Mouse (Mus musculus) forebrain, embryonic 16.5 days (tissue): ENCODE measurements around the gene Tdrd9. TPM values are rescaled to one million over a fixed set of nuclear protein-coding genes. Genes with fewer than 3 reads are reported as not detected.
"Not testable (repeated sequence)": the region's sequence is repeated elsewhere in the genome, so short reads cannot be mapped to it uniquely, and the experiment has no call there.

ENCODE experiments used
- ATAC-seq: fragments of 200-750 bp; cut with Nextera tagmentation; 2 replicates; pipeline ENCODE4 v1.8.0; 2017; ENCODE audit warnings: mild to moderate bottlenecking, moderate library complexity
- H3K27ac ChIP-seq: fragments of 300-500 bp; sonication (generic); 2 replicates; pipeline ENCODE4 v1.5.1; 2014; ENCODE audit warnings: low read length, control low read depth
- H3K27me3 ChIP-seq: fragments of 300-500 bp; sonication (generic); replicated peaks from 2 replicates; pipeline ENCODE4 v1.6.1; 2014; ENCODE audit warnings: low read length; ENCODE audit not compliant: control insufficient read depth, insufficient read depth
- H3K36me3 ChIP-seq: fragments of 300-500 bp; sonication (generic); 2 replicates; pipeline ENCODE4 v1.6.1; 2014; ENCODE audit not compliant: control insufficient read depth, insufficient read depth
- H3K4me1 ChIP-seq: fragments of 300-500 bp; sonication (generic); replicated peaks from 2 replicates; pipeline ENCODE4 v1.6.1; 2014; ENCODE audit warnings: low read length; ENCODE audit not compliant: control insufficient read depth, insufficient read depth
- H3K4me2 ChIP-seq: fragments of 300-500 bp; sonication (generic); 2 replicates; pipeline ENCODE4 v1.6.1; 2014; ENCODE audit warnings: mild to moderate bottlenecking, low read length, control low read depth
- H3K4me3 ChIP-seq: fragments of 300-500 bp; sonication (generic); replicated peaks from 2 replicates; pipeline ENCODE4 v1.5.1; 2014; ENCODE audit warnings: mild to moderate bottlenecking, low read length, control low read depth
- H3K9ac ChIP-seq: fragments of 300-500 bp; sonication (generic); replicated peaks from 2 replicates; pipeline ENCODE4 v1.6.1; 2014; ENCODE audit warnings: low read depth, low read length, control low read depth
- H3K9me3 ChIP-seq: fragments of 300-500 bp; sonication (generic); 2 replicates; pipeline ENCODE4 v1.6.1; 2016; ENCODE audit warnings: low read length; ENCODE audit not compliant: control insufficient read depth
- WGBS: fragments of 180-500 bp; shearing (Covaris S2); extraction: QIAGEN DNeasy Blood & Tissue Kit; methylation state at CpG from one replicate; pipeline ENCODE4 v1.1.7; 2014; 5-methylcytosine and 5-hydroxymethylcytosine counted together
- polyA plus RNA-seq: library from polyadenylated mRNA; unstranded; fragments of >200 nt; fragmentation: Nextera tagmentation; extraction: Ambion mirVana; gene quantifications from 2 replicates; pipeline ENCODE4 v1.2.1, GENCODE M21; 2015

Gene Tdrd9
- polyA plus RNA-seq, 1 experiment from 2014 or later, result 0.44 TPM

GRCm38 (mm10) chr12:111938623-111939177, 32.7 kb upstream of the Tdrd9 start:
- Histone ChIP-seq H3K27ac (no peak overlapping the region), H3K9me3 (no peaks in the 10 kb centered on the region), H3K36me3 (no peaks in the 10 kb centered on the region), H3K27me3 (no peaks in the 10 kb centered on the region), H3K4me1 (peaks cover 11% of the 10 kb centered on the region), H3K4me2 (no peak overlapping the region), H3K9ac (no peak overlapping the region), H3K4me3 (no peak overlapping the region)
- ATAC-seq, result no peak
- WGBS, result 86% methylated on average over 1 of the region's 1 CpGs

DNA sequence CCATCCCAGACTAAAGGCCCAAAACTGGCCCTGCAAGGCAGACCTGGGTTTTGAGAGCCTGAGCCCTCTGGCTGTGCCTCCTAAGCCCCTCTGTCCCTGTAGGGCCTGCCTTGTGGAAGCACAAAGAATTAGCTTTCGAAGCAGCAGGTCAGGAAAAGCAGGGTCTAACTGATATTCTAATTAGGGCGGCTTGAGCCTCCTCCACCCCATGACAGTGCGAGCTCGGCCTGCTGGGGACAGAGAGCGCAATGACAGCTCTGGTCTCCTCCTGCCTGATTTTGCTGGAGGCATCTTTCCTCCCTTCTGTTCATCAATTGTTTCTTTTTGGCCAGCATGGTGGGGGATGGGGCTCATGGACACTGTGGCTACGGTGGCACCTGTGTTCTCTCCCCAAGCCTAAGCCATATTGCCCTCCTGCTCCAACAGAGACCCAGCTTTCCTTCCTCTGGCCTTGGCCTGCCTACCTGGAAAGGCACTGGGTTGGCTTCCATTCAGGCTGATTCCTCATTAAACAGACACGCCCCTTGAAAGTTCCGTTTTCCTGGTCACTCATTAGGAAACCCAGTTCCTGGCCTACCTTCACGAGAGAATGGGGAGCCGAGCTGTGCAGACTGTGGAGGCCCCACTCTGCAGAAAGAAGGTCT, 27.8 kb upstream of the Tdrd9 start:
- no peaks in the 10 kb centered on the region for H3K36me3 ChIP-seq
- H3K9me3 ChIP-seq, result no peaks in the 10 kb centered on the region
- no peaks in the 10 kb centered on the region for H3K4me1 ChIP-seq
- no peak overlapping the region for H3K27ac ChIP-seq
- no peak overlapping the region for H3K4me3 ChIP-seq
- ATAC-seq, result no peak
- H3K9ac ChIP-seq, result no peak overlapping the region
- no peak overlapping the region for H3K4me2 ChIP-seq
- 57% methylated on average over 10 of the region's 10 CpGs for WGBS
- H3K27me3 ChIP-seq, result no peaks in the 10 kb centered on the region

- not testable (repeated sequence) for ATAC-seq
Observed at GRCm38 (mm10) chr12:111944065-111944987, 27.0 kb upstream of the Tdrd9 start.

DNA sequence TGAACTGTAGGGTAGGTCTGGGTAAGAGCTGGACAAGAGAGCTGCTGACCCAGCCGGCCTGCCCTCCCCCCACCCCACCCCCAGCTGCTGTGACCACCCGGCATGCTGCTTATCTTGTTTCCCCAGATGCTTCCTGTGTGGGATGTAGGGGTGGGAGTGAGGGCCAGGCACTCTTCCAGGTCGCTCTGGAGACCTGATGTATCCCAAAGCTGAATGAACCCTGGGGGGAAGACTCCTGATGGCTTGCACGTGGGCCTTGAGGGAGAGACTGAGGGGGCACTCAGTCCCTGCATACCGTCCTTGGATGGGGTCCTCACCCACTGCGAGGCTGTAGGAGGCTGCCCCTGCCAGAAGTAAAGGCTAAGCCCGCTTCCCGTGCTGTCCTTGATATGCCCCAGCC, 26.2 kb upstream of the Tdrd9 start:
- Histone ChIP-seq H3K4me1 (no peaks in the 10 kb centered on the region), H3K36me3 (no peaks in the 10 kb centered on the region), H3K9ac (no peak overlapping the region), H3K4me2 (no peak overlapping the region), H3K27me3 (no peaks in the 10 kb centered on the region), H3K9me3 (no peaks in the 10 kb centered on the region), H3K4me3 (no peak overlapping the region), H3K27ac (no peak overlapping the region)
- 73% methylated on average over 8 of the region's 8 CpGs for WGBS
- ATAC-seq, result no peak

More at GRCm38 (mm10) chr12:111944065-111944987, 27.0 kb upstream of the Tdrd9 start:
- H3K4me2 ChIP-seq, H3K9me3 ChIP-seq, H3K4me1 ChIP-seq, H3K9ac ChIP-seq, H3K4me3 ChIP-seq, H3K36me3 ChIP-seq, H3K27ac ChIP-seq, H3K27me3 ChIP-seq: not testable (repeated sequence)
- 75% methylated on average over 12 of the region's 20 CpGs for WGBS

DNA sequence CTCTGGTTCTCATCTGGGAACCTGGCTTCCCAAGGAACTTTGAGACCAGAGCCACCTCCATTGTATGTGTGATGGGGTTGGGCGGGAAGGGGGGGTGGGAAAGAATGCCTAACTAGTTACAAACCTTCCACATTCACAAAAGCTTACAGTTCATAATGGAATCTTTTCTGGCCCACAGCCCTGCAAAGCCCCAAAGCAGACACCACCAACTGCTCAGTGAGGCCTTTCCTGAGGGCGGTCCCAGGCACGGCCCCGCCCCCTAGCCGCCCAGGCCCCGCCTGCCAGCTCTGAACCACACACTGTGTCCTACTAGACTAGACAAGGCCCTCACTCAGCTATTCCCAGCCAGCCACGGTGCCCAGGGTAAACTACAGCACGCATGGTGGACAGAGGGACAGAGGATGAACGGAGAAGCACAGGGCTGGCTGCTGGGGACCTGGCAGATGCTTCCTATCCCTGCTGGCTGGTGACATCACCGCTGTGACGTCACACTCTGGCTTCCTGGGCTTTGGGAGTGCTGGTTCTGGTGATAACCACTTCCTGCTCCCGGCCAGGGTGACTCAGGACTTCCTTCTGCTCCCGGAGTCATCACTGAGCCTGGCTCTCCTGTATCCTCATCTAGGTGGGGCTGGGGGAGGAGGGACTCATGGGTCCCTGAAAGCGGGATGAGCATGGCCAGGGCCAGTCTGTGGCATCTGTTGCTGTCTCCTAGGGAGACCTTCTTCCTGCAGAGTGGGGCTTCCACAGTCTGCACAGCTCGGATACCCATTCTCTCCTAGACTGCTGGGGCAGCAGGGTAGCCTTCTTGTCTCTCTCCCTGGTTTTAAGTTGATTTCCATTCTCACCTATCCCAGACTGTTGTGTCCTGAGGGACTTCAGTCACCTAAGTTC, 25.3 kb upstream of the Tdrd9 start:
- not testable (repeated sequence) for H3K9ac ChIP-seq, H3K4me1 ChIP-seq, H3K27ac ChIP-seq, H3K36me3 ChIP-seq, ATAC-seq, H3K27me3 ChIP-seq, H3K4me2 ChIP-seq, H3K4me3 ChIP-seq, H3K9me3 ChIP-seq
- 55% methylated on average over 10 of the region's 15 CpGs for WGBS

GRCm38 (mm10) chr12:111946716-111947115, 24.6 kb upstream of the Tdrd9 start:
- no peaks in the 10 kb centered on the region for H3K27me3 ChIP-seq
- H3K36me3 ChIP-seq, result no peaks in the 10 kb centered on the region
- no peak overlapping the region for H3K4me2 ChIP-seq
- H3K9me3 ChIP-seq, result no peaks in the 10 kb centered on the region
- H3K4me1 ChIP-seq, result peaks cover 2% of the 10 kb centered on the region; the same call in 1 of the 2 replicates
- no peak overlapping the region for H3K4me3 ChIP-seq
- H3K27ac ChIP-seq, result no peak overlapping the region
- no peak overlapping the region for H3K9ac ChIP-seq
- ATAC-seq, result no peak
- 45% methylated on average over 2 of the region's 2 CpGs for WGBS

GRCm38 (mm10) chr12:111950486-111950885, 20.9 kb upstream of the Tdrd9 start:
- H3K4me3 ChIP-seq, result no peak overlapping the region
- no peaks in the 10 kb centered on the region for H3K9me3 ChIP-seq
- whole genome bisulfite sequencing, result 80% methylated on average over 5 of the region's 5 CpGs
- no peak for ATAC-seq
- H3K4me1 ChIP-seq, result peaks cover 4% of the 10 kb centered on the region; the same call in 1 of the 2 replicates
- H3K27ac ChIP-seq, result no peak overlapping the region
- no peak overlapping the region for H3K9ac ChIP-seq
- no peaks in the 10 kb centered on the region; the same call in 1 of the 2 replicates for H3K27me3 ChIP-seq
- no peak overlapping the region for H3K4me2 ChIP-seq
- no peaks in the 10 kb centered on the region for H3K36me3 ChIP-seq

GRCm38 (mm10) chr12:111951701-111952100, 19.7 kb upstream of the Tdrd9 start:
- WGBS, result 33% methylated on average over 5 of the region's 5 CpGs
- H3K36me3 ChIP-seq, result no peaks in the 10 kb centered on the region
- H3K27me3 ChIP-seq, result no peaks in the 10 kb centered on the region; the same call in 1 of the 2 replicates
- peaks cover 4% of the 10 kb centered on the region; the same call in 1 of the 2 replicates for H3K4me1 ChIP-seq
- H3K9me3 ChIP-seq, result no peaks in the 10 kb centered on the region
- H3K4me3 ChIP-seq, result no peak overlapping the region
- H3K4me2 ChIP-seq, result no peak overlapping the region
- no peak overlapping the region for H3K27ac ChIP-seq
- no peak overlapping the region for H3K9ac ChIP-seq
- ATAC-seq, result no peak
